Mouse (Mus musculus) megakaryocyte progenitor cell, adult 5-6 weeks (primary cell): ENCODE measurements around the gene Abca13. TPM values are rescaled to one million over a fixed set of nuclear protein-coding genes. Genes with fewer than 3 reads are reported as not detected.
"Not testable (repeated sequence)": the region's sequence is repeated elsewhere in the genome, so short reads cannot be mapped to it uniquely, and the experiment has no call there.

ENCODE experiments used
- ATAC-seq: replicated peaks from 2 replicates; pipeline ENCODE4 v1.8.0; 2016; ENCODE audit warnings: mild to moderate bottlenecking, moderate TSS enrichment, inconsistent platforms; ENCODE audit not compliant: poor library complexity
- total RNA-seq, 2 experiments: library from RNA; stranded (forward) in 1 of 2; stranded (reverse) in 1 of 2; fragments of 157-497, 149-512 nt in 1 of 2; fragments of 200-1000 nt in 1 of 2; gene quantifications; 2 replicates each; pipeline versions ENCODE4 v1.2.3 to v1.2.4; 2015 to 2017

Abca13 gene
- total RNA-seq, 2 experiments from 2014 or later = 13.9 to 17.4 TPM

GRCm38 (mm10) chr11:9285759-9286158 lies 94.0 kb downstream of the Abca13 start:
- peak; percentile 82 for ATAC-seq

- ATAC-seq = no peak
Observed at GRCm38 (mm10) chr11:9291168-9291567, 99.4 kb downstream of the Abca13 start.

- peak; percentile 63 for ATAC-seq
Observed at GRCm38 (mm10) chr11:9299615-9300014, 107.9 kb downstream of the Abca13 start.

- ATAC-seq = no peak
Observed at GRCm38 (mm10) chr11:9305450-9305849, 113.7 kb downstream of the Abca13 start.

- ATAC-seq = peak; percentile 77
Observed at GRCm38 (mm10) chr11:9316545-9316944, 124.8 kb downstream of the Abca13 start.

- ATAC-seq = peak; percentile 78
Observed at GRCm38 (mm10) chr11:9317076-9317929, 125.6 kb downstream of the Abca13 start.

- no peak for ATAC-seq
Observed at GRCm38 (mm10) chr11:9338151-9338550, 146.4 kb downstream of the Abca13 start.

GRCm38 (mm10) chr11:9347724-9348123 lies 156.0 kb downstream of the Abca13 start:
- peak; percentile 63 for ATAC-seq

GRCm38 (mm10) chr11:9373160-9373559 lies 181.4 kb downstream of the Abca13 start:
- peak; percentile 99 for ATAC-seq

GRCm38 (mm10) chr11:9374426-9374825 lies 182.7 kb downstream of the Abca13 start:
- ATAC-seq = not testable (repeated sequence)

GRCm38 (mm10) chr11:9388520-9388919 lies 196.8 kb downstream of the Abca13 start:
- ATAC-seq = peak; percentile 54

GRCm38 (mm10) chr11:9416946-9417345 lies 225.2 kb downstream of the Abca13 start:
- peak; percentile 34; the same call in 1 of the 2 replicates for ATAC-seq

GRCm38 (mm10) chr11:9420205-9420604 lies 228.5 kb downstream of the Abca13 start:
- ATAC-seq = no peak

GRCm38 (mm10) chr11:9427411-9427810 lies 235.7 kb downstream of the Abca13 start:
- no peak for ATAC-seq

GRCm38 (mm10) chr11:9432807-9433206 lies 241.1 kb downstream of the Abca13 start:
- ATAC-seq = no peak

- no peak for ATAC-seq
Observed at GRCm38 (mm10) chr11:9436617-9437016, 244.9 kb downstream of the Abca13 start.

- no peak for ATAC-seq
Observed at GRCm38 (mm10) chr11:9439781-9440180, 248.0 kb downstream of the Abca13 start.

- no peak for ATAC-seq
Observed at GRCm38 (mm10) chr11:9441192-9441591, 249.4 kb downstream of the Abca13 start.

- ATAC-seq = no peak
Observed at GRCm38 (mm10) chr11:9472400-9472799, 280.7 kb downstream of the Abca13 start.

GRCm38 (mm10) chr11:9481511-9481910 lies 289.8 kb downstream of the Abca13 start:
- ATAC-seq = peak; percentile 93

GRCm38 (mm10) chr11:9500326-9501142 lies 308.8 kb downstream of the Abca13 start:
- no peak for ATAC-seq

- not testable (repeated sequence) for ATAC-seq
Observed at GRCm38 (mm10) chr11:9514966-9515365, 323.2 kb downstream of the Abca13 start.
